16 mouse cellular contexts compared by ENCODE assay signal in genomic region chr16:49955952-49956351, GRCm38 (mm10).
"Had no signal": no experiment of that assay in that cellular context is flagged by ENCODE, and none has a peak within 500 bp of the region (broad histone marks: within the 10 kb centered on the region; RNA-seq: fewer than 3 reads in every experiment).

No protein-coding gene starts in this region.

- DNase-seq: retina, postnatal 1 day; right cerebral cortex, adult 18-20 months; right cerebral cortex, postnatal 14 days; right cerebral cortex, postnatal 25 days; right cerebral cortex, postnatal 4 days; spleen, adult 18-20 months; thymus, adult 18-20 months; thymus, adult 2 months; thymus, postnatal 14 days; thymus, postnatal 25 days; thymus, postnatal 36 days; thymus, postnatal 4 days had no signal

- H3K27me3 ChIP-seq: neural tube, embryonic 12.5 days; neural tube, embryonic 13.5 days; neural tube, embryonic 15.5 days; stomach, embryonic 15.5 days had no signal

- H3K4me3 ChIP-seq: neural tube, embryonic 12.5 days; neural tube, embryonic 13.5 days; neural tube, embryonic 15.5 days; stomach, embryonic 15.5 days had no signal

- H3K4me2 ChIP-seq: neural tube, embryonic 12.5 days; neural tube, embryonic 13.5 days; neural tube, embryonic 15.5 days; stomach, embryonic 15.5 days had no signal

- H3K4me1 ChIP-seq: neural tube, embryonic 15.5 days; stomach, embryonic 15.5 days had no signal

- H3K27ac ChIP-seq: neural tube, embryonic 12.5 days; neural tube, embryonic 13.5 days; neural tube, embryonic 15.5 days; stomach, embryonic 15.5 days had no signal

- H3K9me3 ChIP-seq: neural tube, embryonic 12.5 days; neural tube, embryonic 13.5 days; neural tube, embryonic 15.5 days; stomach, embryonic 15.5 days had no signal

- H3K9ac ChIP-seq: neural tube, embryonic 12.5 days; neural tube, embryonic 13.5 days; neural tube, embryonic 15.5 days; stomach, embryonic 15.5 days had no signal

- H3K36me3 ChIP-seq: neural tube, embryonic 12.5 days; neural tube, embryonic 13.5 days; neural tube, embryonic 15.5 days; stomach, embryonic 15.5 days had no signal
